Mouse (Mus musculus): ENCODE measurements around the gene Zfp280b.

DNA sequence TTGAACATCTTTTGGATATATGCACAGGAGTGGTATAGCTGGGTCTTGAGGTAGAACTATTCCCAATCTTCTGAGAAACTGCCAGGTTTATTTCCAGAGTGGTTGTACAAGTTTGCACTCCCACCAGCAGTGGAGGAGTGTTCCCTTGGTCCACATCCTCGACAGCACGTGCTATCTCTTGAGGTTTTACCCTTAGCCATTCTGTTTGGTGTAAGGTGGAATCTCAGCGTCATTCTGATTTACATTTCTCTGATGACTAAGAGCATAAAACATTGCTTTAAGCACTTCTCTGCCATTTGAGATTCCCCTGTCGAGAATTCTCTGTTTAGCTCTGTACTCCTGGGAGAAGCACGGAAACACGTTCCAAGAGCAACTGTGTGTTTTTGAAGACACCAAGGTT lies 19.5 kb upstream of the Zfp280b start:
- TF ChIP-seq CTCF (IDR thresholded peaks at IDR 0.05; ENCODE audit: low read depth) (no peak), EP300 (optimal IDR thresholded peaks at IDR 0.05) (no peak)
